ENCODE assay signal across 24 mouse cellular contexts in the genomic region with DNA sequence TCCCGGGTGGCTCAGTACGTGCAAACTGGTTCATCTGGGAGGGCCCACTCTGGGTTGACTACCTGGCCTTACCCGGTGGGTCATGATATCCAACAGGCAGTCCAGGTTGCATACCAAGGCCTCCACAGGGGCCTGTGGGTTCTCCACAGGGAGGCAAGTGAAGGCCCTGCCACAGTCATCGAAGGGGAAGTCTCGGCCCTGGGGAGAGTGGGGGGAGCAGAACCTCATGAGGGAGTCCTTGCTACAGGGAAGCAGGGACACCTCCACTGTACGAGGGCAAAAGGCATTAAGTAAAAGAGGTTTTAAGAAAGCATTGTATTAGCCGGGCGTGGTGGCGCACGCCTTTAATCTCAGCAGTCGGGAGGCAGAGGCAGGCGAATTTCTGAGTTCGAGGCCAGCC. TPM values are rescaled to one million over a fixed set of nuclear protein-coding genes. Genes with fewer than 3 reads are reported as not detected.
A peak's percentile ranks its signal among the peaks of the same experiment; 100 is the strongest.
DNase-seq lines count a peak whose midpoint lies in the region; TF ChIP-seq lines count a peak whose summit lies in the region.
"Had no signal": no experiment of that assay in that cellular context is flagged by ENCODE, and none has a peak within 500 bp of the region (broad histone marks: within the 10 kb centered on the region; RNA-seq: fewer than 3 reads in every experiment).

No protein-coding gene starts in this region.

- WGBS in limb, embryonic 10.5 days: 97% methylated on average over 13 of the region's 13 CpGs

- in situ Hi-C loops in ES-E14 (cut with MboI; ENCODE audit: low sequenced_read_pairs in 2 of 2, unreplicated experiment in 2 of 2): no loop called here

- peak; percentile 29 for DNase-seq in cerebellum, adult 9-11 months
- no peak for DNase-seq in cerebellum, adult 11 months
- DNase-seq in ES-E14 (ENCODE audit: low read depth, low spot score): no peak
- no peak for DNase-seq in limb, embryonic 10.5 days (ENCODE audit: low spot score)
- no peak for DNase-seq in gastrocnemius, postnatal 4 days (ENCODE audit: low spot score in 2 of 2)
- no peak for DNase-seq in heart, postnatal 25 days (ENCODE audit: low spot score)
- DNase-seq in retina, postnatal 1 day: no peak
- DNase-seq: adrenal gland, adult 2 months; adrenal gland, postnatal 14 days; B cell, adult 2 months; cerebellum, adult 9-10 months; cerebellum, postnatal 25 days; forebrain, postnatal 0 days; gastrocnemius, adult 2 months; gastrocnemius, postnatal 14 days; heart, adult 2 months; heart, postnatal 14 days had no signal

- H3K4me1 ChIP-seq in ES-E14 (ENCODE audit: control insufficient read depth in 2 of 2, insufficient read depth in 2 of 2, low read length in 2 of 2, poor library complexity in 1 of 2): peaks cover 0 to 12% of the 10 kb centered on the region in 2 experiments; a peak in 1 of 4 replicates
- no peaks in the 10 kb centered on the region for H3K4me1 ChIP-seq in limb, embryonic 10.5 days
- H3K4me1 ChIP-seq: embryonic facial prominence, embryonic 12.5 days; heart, embryonic 13.5 days; hindbrain, embryonic 12.5 days; hindbrain, embryonic 15.5 days had no signal

- H3K9ac ChIP-seq in ES-E14 (ENCODE audit: insufficient read depth, low read depth, low read length, poor library complexity, severe bottlenecking): peak overlapping the region; percentile 35; the same call in 1 of the 2 replicates
- H3K9ac ChIP-seq: embryonic facial prominence, embryonic 12.5 days; embryonic facial prominence, embryonic 15.5 days; forebrain, postnatal 0 days; heart, embryonic 13.5 days; hindbrain, embryonic 12.5 days; hindbrain, embryonic 15.5 days had no signal

- intact Hi-C loops in heart, postnatal 25 days (cut with DNase I): no loop called here

- H3K27ac ChIP-seq in ES-E14 (ENCODE audit: insufficient read depth, low read depth, low read length, poor library complexity, severe bottlenecking): no peak overlapping the region
- 0 out of 2 replicates have a peak overlapping the region, but pooled peaks have one; percentile 19 for H3K27ac ChIP-seq in limb, embryonic 10.5 days
- H3K27ac ChIP-seq: embryonic facial prominence, embryonic 12.5 days; embryonic facial prominence, embryonic 15.5 days; gastrocnemius, adult 2 months; heart, adult 2 months; heart, embryonic 10.5 days; heart, embryonic 13.5 days; hindbrain, embryonic 12.5 days; hindbrain, embryonic 15.5 days had no signal

- H3K4me3 ChIP-seq in ES-E14 (ENCODE audit: insufficient read depth in 1 of 2, low read depth in 1 of 2, low read length in 2 of 2, poor library complexity in 1 of 2, severe bottlenecking in 1 of 2): no peak overlapping the region
- H3K4me3 ChIP-seq in limb, embryonic 10.5 days: no peak overlapping the region
- H3K4me3 ChIP-seq: embryonic facial prominence, embryonic 12.5 days; embryonic facial prominence, embryonic 15.5 days; gastrocnemius, adult 2 months; heart, adult 2 months; heart, embryonic 10.5 days; heart, embryonic 13.5 days; hindbrain, embryonic 12.5 days; hindbrain, embryonic 15.5 days had no signal

- H3K36me3 ChIP-seq in ES-E14 (ENCODE audit: control insufficient read depth, insufficient read depth, low read length, poor library complexity, severe bottlenecking): no peaks in the 10 kb centered on the region
- H3K36me3 ChIP-seq in limb, embryonic 10.5 days: peaks cover 58% of the 10 kb centered on the region

- no peaks in the 10 kb centered on the region for H3K9me3 ChIP-seq in ES-E14 (ENCODE audit: control insufficient read depth, insufficient read depth, low read depth, low read length)
- no peaks in the 10 kb centered on the region for H3K9me3 ChIP-seq in limb, embryonic 10.5 days (replicated peaks)
- H3K9me3 ChIP-seq: embryonic facial prominence, embryonic 12.5 days; embryonic facial prominence, embryonic 15.5 days; heart, embryonic 10.5 days; heart, embryonic 13.5 days; hindbrain, embryonic 12.5 days; hindbrain, embryonic 15.5 days had no signal

- no peaks in the 10 kb centered on the region for H3K27me3 ChIP-seq in limb, embryonic 10.5 days (ENCODE audit: low read depth, poor library complexity, severe bottlenecking)
- H3K27me3 ChIP-seq: CH12.LX; embryonic facial prominence, embryonic 12.5 days; embryonic facial prominence, embryonic 15.5 days; heart, embryonic 13.5 days; hindbrain, embryonic 12.5 days; hindbrain, embryonic 15.5 days had no signal

TF ChIP-seq in ES-E14, 5 proteins besides CTCF, POLR2A, EP300 and RAD21:
- TF ChIP-seq MAFK (IDR thresholded peaks at IDR 0.05; ENCODE audit: insufficient read depth, low read depth, low read length): no peak
- no peak for TF ChIP-seq ZC3H11A (IDR thresholded peaks at IDR 0.05; ENCODE audit: borderline replicate concordance, low read depth, low read length)
- TF ChIP-seq CHD2 (IDR thresholded peaks at IDR 0.05; ENCODE audit: low read depth, low read length): no peak
- no peak for TF ChIP-seq HCFC1 (IDR thresholded peaks at IDR 0.05; ENCODE audit: borderline replicate concordance, insufficient read depth, low read length)
- TF ChIP-seq ZNF384 (IDR thresholded peaks at IDR 0.05; ENCODE audit: low read depth, low read length): no peak

RNA-seq across cellular contexts. Expression of a gene that starts 6.5 kb away (rescaled TPM):
- 17.8 and 23.3 TPM in 2 replicates for total RNA-seq in ES-E14 (2012; rRNA removed)
- polyA plus RNA-seq in limb, embryonic 10.5 days (2016; fragmentation: Nextera tagmentation; extraction: Ambion mirVana): 15.9 and 17.8 TPM in 2 replicates
- 1 to 10 TPM; 5.9 to 6.5 TPM for total RNA-seq in gastrocnemius, postnatal 4 days (2021)
- total RNA-seq in heart, postnatal 25 days (2021): 1 to 10 TPM; 4.6 to 5.4 TPM

RNA-seq across cellular contexts. Expression of a gene that starts 23.9 kb away (rescaled TPM):
- total RNA-seq in ES-E14 (2012; rRNA removed): 7.5 and 12.4 TPM in 2 replicates
- polyA plus RNA-seq in limb, embryonic 10.5 days (2016; fragmentation: Nextera tagmentation; extraction: Ambion mirVana): 42.2 and 42.7 TPM in 2 replicates
- 10 to 100 TPM; 44.0 to 44.9 TPM for total RNA-seq in gastrocnemius, postnatal 4 days (2021)
- total RNA-seq in heart, postnatal 25 days (2021): 10 to 100 TPM; 22.9 to 29.4 TPM

RNA-seq across cellular contexts. Expression of a gene that starts 49.2 kb away (rescaled TPM):
- total RNA-seq in ES-E14 (2012; rRNA removed): 210 and 244 TPM in 2 replicates
- polyA plus RNA-seq in limb, embryonic 10.5 days (2016; fragmentation: Nextera tagmentation; extraction: Ambion mirVana): 232 and 238 TPM in 2 replicates
- 10 to 100 TPM; 56.3 to 63.0 TPM for total RNA-seq in gastrocnemius, postnatal 4 days (2021)
- total RNA-seq in heart, postnatal 25 days (2021): 10 to 100 TPM; 39.7 to 42.4 TPM

RNA-seq across cellular contexts. Expression of a gene that starts 49.4 kb away (rescaled TPM):
- 59.4 and 64.7 TPM in 2 replicates for total RNA-seq in ES-E14 (2012; rRNA removed)
- polyA plus RNA-seq in limb, embryonic 10.5 days (2016; fragmentation: Nextera tagmentation; extraction: Ambion mirVana): 75.8 and 87.0 TPM in 2 replicates
- total RNA-seq in gastrocnemius, postnatal 4 days (2021): 10 to 100 TPM; 59.5 to 66.6 TPM
- total RNA-seq in heart, postnatal 25 days (2021): 10 to 100 TPM; 69.6 to 73.7 TPM
